Mouse (Mus musculus) left cerebral cortex, postnatal 36 days (tissue): Measurements from ENCODE around the gene Lias. TPM values are rescaled to one million over a fixed set of nuclear protein-coding genes. Genes with fewer than 3 reads are reported as not detected.

Experiments used
- DNase-seq, 2 experiments: peaks; one replicate each; pipeline ENCODE4 v3.0.0; 2021 to 2022; ENCODE audit warnings: low spot score in 2 of 2, mixed read lengths in 1 of 2
- intact Hi-C: fragments of 180-260 bp; cut with DNase I; formaldehyde crosslinking; loops from one replicate; pipeline ENCODE4 v1.15.1; 2025
- total RNA-seq, 2 experiments: library from RNA; stranded (reverse); gene quantifications; 2 replicates each; pipeline ENCODE4 v1.2.3; 2021

Lias gene
- total RNA-seq, 2 experiments from 2014 or later, result 34.6 to 35.4 TPM

DNA sequence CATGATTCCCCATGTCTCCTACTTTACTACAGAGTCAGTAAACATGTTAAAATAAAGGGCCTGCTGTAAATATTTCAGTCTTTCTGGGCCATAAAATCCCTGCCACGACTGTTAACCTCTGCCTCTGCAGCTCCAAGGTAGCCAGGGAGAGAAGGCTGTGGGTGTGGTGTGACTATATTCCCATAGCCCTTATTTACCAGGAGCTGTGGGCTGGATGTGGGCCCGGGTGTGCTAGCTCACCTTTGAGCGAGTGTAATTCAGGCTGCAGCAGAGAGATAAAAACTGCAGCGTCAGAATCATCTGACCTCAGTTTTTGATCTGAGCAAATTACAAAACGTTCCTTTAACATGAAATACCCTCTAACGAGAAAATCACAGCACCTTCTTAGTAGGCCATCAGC, 29.5 kb downstream of the Lias start:
- DNase-seq, result no peak
- intact Hi-C loops, result no loop called here

DNA sequence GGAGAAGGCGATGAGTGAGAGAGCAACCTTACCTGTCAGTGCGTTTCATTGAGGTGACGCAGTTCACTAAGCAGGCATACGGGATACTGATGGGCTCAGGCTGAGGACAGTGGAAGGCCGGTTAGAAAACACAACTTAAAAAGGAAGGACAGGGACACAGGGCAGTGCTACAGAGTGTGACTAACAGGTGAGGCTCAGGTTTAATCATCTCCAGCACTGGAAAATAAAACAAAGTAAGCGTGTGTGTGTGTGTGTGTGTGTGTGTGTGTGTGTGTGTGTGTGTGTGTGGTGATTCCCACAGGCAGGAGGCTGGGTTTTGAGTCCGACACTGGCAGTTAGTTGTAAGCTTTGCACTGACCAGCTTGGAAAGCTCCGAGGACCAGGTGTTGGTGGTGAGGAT, 31.5 kb downstream of the Lias start:
- intact Hi-C loops, result no loop called here
- no peak for DNase-seq

DNA sequence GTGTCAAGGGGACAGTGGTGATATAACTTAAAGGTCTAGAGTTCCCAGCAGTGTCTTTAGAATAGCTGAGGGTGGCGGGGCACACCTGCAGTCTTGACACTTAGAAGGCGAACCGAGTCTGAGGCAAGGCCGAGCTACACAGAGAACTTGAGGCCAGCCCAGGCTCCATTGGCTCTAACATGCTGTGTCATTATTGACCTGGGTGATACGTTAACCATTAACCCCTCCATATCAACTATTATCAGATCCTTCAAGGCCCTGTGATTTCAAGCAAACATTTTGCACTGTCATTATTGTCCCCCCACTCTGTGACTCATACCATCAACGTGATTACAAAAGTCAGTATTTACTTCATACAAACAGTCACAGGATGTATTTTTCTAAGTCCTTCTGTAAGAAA, 32.9 kb downstream of the Lias start:
- DNase-seq, result no peak
- intact Hi-C loops, result no loop called here

DNA sequence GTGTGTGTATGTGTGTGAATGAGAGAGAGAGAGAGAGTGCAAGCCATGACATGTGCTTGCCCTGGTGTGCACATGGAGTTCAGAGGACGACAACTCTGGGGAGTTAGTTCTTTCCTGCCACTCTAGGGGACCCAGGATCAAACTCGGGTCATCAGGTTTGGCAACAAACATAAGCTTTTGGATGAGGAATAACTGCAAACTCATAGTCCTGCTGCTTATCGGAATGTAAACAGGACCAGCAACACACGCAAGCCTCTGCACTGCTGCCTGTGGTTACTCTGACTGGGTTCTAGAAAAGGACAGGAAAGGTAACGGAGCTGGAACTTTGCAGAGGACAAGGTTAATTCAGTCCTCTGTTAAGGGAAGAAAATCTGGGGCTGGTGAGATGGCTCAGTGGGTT, 34.0 kb downstream of the Lias start:
- intact Hi-C loops, result no loop called here
- no peak for DNase-seq

DNA sequence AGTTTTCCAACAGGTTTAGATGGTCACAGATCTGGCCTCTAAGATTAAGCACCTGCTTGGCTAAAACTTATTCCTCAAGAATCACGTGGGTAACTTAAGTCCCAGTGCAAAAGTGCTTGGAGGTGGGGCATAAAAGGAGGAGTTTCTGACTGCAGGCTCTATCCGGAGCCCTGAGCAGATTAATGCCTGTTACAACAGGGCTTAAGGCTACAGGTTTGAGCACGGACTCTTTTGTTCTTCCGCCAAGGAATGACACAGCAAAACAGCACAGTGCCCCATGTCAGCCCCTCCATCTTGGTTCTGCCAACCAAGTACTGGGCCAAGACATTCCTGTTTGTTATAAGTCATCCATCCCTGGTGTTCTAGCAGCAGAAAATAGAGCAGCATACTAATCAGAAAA, 37.0 kb downstream of the Lias start:
- no peak for DNase-seq
- intact Hi-C loops, result no loop called here

DNA sequence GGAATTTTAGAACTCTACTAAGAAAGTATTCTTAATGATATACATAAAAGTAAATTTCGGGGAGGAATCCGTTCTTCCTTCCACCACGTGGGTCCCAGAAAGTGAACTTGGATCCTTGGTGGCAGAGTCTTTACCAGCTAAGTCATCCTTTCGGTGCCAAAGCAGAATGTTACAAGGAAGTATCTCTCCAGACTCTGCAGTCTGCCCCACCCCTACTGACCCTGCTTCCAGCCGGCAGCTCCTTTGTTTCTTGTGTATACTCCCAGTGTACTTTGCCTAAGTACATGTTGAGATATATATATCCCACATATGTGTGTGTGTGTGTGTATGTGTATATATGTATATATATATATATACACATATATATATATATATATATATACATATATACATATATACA, 38.1 kb downstream of the Lias start:
- intact Hi-C loops, result no loop called here

DNA sequence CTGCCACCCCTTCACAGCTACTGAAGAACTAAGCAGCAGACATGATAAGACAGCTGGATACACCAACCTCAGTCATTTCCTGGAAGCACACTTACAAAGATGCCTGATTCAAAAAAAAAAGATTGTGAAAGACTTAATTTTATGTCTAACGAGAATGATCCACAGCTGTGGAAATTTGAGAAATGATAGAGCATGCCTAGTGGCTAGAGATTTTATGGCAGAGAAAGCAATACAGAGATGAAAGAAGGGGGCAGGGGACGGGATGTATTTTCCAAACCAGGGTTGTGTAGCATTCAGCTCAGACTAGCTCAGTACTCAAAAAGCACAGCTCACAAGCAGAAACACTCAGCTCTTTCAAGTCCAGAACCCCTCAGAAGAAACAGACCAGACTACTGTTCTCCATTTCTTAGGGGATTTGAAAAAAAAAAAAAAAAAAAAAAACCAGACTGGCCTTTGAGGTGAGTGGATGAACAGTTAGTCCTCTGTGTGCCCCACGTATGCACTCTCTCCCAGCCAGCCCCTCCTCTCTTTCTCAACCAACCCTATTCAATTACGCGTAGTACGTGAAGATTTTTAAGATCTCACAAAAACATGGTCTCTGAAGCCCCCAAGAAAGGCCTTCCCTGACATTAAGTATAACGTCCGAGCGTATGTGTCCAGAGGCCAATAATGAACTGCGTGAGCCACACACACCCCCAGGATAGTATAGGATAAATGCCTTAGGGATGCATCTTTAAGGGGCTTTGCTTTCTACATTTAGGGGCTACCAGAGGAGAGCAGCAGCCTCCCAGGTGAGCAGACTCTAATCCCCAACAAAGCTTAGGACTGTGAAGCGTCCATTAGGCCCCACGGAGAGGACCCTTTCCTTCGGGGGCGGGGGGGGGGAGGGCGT, 43.4 kb downstream of the Lias start:
- DNase-seq, result peak in 1 of 2 experiments; percentile 9
- intact Hi-C loops, result no loop called here

More for the DNA sequence above, 38.1 kb downstream of the Lias start:
- no peak for DNase-seq

DNA sequence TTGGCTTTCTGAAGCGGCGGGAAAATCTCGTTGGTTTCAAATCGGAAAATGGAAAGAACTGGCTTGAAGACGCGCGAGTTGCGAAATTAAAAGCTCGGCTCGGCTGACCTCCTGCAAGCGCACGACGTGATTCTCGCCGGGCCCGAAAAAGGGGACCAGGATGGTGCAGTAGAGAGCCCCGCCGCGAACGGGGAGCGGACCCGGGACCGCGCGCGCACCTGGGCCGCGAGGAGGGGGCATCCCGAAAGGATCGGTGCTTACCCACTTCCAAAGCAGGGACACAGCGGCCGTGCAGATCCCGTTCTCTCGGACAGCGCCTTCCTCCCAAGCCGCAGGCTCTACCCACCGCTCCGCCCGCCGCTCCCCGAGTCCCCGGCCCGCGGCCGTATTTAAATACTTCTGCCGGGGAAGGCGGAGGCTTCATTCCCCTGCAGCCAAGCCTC, 44.1 kb downstream of the Lias start:
- no peak for DNase-seq
- intact Hi-C loops, result no loop called here

DNA sequence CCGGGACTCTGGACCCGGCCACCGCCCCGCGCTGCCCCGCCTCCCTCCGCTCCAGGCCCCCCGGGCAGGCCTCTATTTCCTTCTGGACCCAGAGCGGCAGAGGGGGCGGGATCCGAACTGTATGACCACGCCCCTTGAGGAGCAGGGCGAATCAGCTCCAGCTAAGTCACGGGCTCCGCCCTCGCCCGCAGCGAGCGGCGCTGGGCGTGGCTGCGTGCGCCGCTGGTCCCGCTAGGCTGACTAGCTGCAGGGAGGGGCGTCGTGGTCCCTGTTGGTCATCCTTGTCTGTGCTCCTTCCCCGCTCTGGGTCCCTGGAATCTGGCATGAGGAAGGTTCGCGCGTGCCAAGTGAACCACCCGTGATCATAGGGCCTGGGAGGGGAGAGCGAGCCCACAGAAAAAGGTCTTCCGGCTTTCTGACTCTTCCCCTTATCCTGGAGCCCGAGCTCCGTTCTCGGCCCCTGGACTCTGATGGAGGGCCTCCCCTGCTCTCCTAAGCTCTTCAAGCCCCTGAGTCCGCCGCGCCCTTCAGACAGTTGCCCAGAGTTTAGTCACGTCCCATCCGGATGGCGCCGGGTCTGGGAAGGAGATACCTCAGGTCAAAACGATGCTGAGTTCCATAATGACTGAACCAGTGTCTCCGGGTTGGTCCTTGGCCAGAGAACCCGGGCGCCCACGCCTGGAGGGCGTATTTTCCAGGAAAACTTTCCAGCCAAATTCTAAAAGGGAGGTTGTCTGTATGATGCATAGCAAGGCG, 44.7 kb downstream of the Lias start, which contains the start of gene Ugdh:
TSS of gene Ugdh (minus strand) at position 144 of the 756 bp plus-strand sequence.
- intact Hi-C loops, result loop anchor here (2.0 kb wide), 1 partner anchor 55 kb away; no protein-coding TSS in a partner anchor
- DNase-seq, result peak; percentile 94 to 95

DNA sequence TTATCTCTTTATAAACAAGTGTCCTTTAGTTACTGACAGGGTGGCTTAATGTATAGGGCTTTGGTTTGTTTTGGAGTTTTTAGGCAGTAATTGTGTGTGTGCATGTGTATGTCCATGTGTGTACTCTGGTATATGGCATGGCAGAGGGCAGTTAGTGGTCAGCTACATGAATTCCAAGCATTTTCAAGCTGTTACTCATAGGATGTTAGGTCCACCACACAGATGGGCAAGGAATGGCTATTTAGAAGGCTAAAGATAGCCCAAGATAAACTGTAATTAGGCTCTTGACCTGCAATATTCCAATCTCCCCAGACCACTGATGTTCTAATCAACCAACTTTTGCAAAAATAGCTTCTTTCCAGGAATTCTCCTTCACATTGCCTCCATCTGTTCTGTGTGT, 46.7 kb downstream of the Lias start:
- intact Hi-C loops, result no loop called here
- no peak for DNase-seq

DNA sequence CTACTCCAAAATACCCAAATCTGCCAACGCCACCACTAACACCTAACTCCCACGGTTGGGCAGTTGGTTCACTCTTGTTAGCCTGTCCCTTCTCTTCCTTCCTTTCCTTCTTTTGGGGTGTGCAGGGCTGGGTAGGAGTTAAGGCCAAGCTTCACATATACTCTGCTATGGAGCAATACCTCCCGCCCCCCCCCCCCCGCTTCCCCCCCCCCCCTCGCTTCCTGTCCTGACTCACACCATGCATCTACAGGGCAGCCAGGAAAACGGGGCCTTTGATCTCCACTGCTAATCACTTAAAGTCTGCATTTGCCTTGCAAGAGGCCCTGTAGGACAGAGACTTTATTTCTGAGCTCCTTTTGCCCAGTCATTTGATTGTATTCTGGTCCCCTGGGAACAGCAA, 53.7 kb downstream of the Lias start:
- intact Hi-C loops, result no loop called here

DNA sequence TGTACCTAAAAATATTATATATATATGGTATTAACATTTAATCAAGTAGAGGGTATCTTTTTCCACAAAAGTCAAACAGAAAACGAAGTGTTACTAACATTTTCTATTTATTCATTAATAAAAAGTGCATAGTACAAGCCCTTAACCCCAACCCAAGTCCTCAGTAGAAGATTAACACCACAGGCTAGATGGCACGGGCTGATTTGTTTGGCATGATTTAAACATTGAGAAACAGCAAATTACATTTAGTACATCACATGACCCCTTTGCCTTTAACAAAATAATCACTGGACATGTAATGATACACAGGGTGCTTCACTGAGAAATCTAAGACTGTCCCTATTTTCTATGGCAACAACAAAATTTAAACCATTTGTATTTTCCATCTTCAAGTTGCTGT, 55.5 kb downstream of the Lias start:
- DNase-seq, result no peak
- intact Hi-C loops, result no loop called here

More for the DNA sequence above, 53.7 kb downstream of the Lias start:
- DNase-seq, result no peak

DNA sequence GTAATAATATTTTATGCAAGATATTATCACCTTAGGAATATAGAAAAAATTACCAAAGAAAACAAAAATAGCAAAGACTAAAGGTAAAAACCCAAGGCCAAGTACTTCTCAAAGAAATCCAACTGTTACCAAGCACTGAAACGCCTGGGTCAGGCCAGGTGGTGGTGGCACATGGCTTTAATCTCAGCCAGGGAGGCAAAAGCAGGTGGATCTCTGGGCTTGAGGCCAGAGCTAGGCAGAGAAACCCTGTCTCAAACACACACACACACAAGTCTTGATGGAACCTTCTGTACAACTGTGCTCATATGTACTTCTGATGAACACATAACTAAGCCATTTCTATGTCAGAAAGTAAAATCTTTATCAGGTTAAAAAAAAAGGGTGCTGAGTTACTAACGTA, 56.5 kb downstream of the Lias start:
- intact Hi-C loops, result no loop called here
- DNase-seq, result no peak

DNA sequence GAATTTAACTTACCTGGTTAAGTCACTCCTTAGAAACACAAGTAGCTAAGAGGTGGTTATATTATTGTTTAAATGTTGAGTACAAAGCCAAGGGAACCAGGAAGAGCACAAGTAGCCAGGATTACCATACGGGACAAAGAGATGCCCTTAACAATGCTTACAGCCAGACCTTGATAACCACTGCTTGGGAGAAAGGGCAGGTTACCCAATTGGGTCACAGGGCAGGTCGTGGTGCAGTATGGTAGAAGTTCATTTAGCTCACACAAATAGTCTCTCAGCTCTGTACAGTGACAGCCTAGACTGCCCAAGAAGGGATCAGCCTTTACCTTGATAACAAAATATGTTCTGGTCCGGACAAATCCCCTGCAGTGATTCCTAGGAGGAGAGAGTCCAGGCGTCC, 57.6 kb downstream of the Lias start:
- DNase-seq, result no peak
- intact Hi-C loops, result no loop called here

DNA sequence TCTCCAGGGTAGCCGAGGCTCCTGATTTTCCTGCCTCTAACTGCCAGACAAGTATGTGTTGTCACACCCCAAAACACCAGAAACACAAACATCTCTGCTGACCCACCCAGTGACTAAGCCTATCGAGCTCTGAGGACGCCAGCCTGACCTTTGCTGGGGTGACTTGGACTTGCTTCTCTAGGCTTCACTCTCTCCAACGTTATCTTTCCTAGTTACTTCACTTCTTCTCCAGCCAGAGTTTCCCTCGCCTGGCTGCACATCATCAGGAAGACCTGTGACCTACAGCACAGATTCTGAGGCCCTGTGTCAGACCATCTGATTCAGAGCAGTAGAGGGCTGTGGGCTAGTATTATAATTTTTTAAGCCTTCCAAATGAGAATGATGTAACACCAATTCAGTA, 63.5 kb downstream of the Lias start:
- no peak for DNase-seq
- intact Hi-C loops, result no loop called here

DNA sequence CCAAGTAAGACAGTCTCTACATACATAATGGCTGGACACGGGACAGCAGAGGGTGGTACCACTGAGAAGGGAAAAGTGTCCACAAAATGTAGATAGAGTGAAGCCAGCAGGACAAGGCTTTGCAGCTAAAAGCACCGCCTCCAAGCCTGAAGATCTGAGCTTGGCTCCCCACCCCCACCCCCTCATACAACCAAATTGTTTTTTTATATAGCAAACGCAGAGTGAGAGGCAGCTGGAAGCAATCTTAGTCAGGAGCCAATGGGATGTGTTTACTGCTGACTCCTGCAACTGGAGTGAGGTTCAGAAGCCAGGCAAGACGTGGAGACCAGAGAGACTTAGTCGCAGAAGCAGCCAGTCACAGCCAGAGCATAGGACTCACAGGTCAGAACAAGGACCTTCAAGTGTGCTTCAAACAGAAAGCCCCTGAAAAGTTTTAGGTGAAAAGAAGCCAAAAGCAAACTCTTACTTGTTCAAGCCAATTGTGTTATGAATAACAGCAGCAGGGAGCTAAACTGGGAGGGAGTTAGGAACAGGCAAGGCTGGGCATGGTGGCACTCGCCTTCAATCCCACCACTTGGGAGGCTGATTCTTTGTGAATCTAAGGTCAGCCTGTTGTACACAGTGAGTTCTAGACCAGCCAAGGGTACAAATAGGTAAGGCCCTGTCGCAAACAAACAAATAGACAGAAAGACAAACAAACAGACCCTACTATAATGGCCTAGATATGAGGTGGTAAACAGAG, 66.0 kb downstream of the Lias start:
- no peak for DNase-seq
- intact Hi-C loops, result no loop called here

DNA sequence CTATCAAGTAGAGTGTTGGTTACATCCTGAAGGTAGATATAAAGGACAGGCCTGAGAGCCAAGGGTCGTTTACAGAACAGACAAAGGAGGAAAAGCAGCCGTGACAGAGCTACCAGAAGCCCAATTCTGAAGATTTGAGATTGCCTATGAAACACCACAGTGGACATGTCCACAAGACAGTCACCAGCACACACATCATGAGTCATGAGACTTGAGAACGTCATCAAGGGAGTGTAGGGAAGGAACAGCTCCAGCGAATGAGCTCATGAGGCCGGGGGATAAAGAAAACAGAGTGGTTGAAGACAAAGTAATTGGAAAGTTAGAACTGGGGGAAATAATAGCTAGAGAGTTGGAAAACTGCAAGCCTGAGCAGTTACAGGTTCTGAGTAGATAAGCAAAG, 66.5 kb downstream of the Lias start:
- DNase-seq, result no peak
- intact Hi-C loops, result no loop called here

DNA sequence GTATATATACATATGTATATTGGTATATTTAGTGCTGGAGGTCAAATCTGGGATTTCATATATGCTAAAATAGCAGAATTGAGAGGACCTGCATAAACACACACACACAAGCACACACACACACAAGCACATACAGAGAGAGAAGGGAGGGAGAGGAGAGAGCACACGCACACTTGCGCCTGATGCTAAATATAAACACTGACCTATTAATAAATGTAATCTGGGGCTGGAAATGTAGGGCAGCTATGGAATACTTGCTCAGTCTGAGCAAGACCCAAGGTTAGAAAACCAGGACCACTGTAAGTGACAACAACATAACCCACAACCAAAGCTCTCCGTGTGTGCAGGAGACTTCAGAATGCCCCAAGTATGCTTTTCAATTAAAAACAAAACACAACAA, 68.2 kb downstream of the Lias start:
- intact Hi-C loops, result no loop called here
- DNase-seq, result no peak
